Mouse (Mus musculus): Measurements from ENCODE around the gene Tbx4.

The Tbx4 gene

DNA sequence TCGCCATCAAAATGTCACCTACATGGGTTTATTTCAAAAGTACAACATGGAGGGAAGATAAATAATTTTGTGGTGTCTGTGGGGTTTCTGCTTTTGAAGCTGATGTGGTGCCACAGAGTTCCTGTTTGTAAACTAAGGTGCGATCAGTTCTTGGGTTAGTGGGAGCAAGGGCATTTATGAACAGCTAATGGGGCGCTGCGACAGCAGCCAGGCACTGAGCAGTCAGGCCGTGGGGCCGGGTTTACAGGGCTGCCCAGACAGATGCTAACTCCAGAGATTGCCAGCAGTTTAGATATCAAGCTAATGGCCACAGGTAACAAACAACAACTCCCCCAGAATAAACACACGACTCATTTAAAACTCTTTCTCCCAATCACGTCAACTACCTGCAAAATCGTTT lies 75.3 kb downstream of the Tbx4 start:
- intact Hi-C loops (cut with DNase I), result no loop called here

All from adrenal gland (tissue).